Mouse (Mus musculus) kidney, adult 10 weeks (tissue): ENCODE measurements around the gene Hist1h3h. TPM values are rescaled to one million over a fixed set of nuclear protein-coding genes. Genes with fewer than 3 reads are reported as not detected.

Experiments
- polyA plus RNA-seq: library from polyadenylated mRNA; stranded (reverse); fragments of 350-450 nt; fragmentation: Illumina TruSeq; extraction: RNeasy Lipid Tissue Mini Kit (QIAGEN cat#74804); gene quantifications from one replicate; pipeline ENCODE4 v1.2.3, GENCODE M21; 2014; ENCODE audit warnings: low read depth, low replicate concordance

The Hist1h3h gene
- not detected for polyA plus RNA-seq

DNA sequence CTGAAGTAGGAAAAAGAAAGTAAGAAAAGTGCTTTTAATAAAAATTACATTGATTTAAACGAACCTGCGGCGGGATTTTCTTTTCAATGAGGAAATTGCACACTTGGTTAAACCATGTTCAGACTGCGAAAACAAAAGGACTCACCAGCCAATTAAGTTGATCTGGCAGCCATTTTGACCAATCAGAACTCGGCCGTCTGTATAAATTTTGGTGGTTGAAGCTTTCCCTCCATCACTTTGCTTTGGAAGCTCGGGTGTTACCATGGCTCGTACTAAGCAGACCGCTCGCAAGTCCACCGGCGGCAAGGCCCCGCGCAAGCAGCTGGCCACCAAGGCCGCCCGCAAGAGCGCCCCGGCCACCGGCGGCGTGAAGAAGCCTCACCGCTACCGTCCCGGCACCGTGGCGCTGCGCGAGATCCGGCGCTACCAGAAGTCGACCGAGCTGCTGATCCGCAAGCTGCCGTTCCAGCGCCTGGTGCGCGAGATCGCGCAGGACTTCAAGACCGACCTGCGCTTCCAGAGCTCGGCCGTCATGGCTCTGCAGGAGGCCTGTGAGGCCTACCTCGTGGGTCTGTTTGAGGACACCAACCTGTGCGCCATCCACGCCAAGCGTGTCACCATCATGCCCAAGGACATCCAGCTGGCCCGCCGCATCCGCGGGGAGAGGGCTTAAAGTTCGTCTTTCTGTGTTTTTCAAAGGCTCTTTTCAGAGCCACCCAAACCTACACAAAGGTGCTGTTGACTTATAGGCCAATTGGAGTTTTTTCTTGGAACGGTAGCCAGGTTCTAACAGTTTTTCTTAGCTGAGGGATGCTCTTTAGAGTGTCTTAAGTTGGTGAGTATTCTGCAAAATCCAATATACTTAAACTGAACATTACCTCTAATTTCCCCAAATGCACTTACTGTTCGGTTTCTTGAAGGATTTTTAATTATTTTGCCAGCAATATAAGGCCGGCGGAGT, at the start of gene Hist1h3h:
TSS of gene Hist1h3h (plus strand) at position 263 of the 961 bp plus-strand sequence.

DNA sequence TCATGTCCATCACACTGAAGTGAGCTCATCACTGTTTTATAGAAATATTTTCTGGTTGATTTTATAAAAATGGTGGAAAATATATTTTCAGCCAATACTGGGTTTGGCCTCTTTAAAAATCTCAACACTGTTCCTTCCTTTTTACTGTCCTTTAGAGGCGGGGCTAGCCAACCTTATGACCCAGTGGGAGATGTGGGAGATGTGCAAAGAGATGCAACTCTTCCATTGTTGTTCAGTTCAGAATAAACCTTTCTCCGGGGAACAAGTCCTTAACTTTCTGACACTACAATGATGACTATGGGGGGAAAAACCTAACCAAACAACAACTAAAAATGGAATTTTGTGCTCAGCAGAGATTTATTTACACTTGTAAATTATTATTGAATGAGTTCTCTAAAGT, 40.2 kb upstream of the Hist1h3h start, which contains the start of gene Olfr1360:
TSS of gene Olfr1360 (minus strand) at position 101 of the 400 bp plus-strand sequence.

DNA sequence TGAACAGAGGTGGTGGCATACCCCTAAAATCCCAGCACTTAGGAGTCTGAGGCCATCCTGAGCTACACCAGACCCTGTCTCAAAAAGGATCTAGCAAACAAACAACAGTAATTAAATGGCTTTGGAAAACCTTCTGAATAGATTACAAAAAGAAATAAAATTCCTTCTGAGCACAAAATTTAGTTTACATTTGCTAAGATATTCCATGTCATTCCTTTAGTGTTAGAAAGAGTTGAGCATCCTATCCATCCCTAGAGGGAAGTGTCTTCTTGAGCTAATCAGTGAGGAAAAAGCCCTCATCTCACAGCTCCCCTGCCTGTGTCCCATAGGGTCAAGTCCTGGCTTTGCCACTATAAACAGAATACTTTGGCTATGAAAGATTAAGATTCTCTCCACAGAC, 19.6 kb upstream of the Hist1h3h start, which contains the start of gene Olfr1359:
TSS of gene Olfr1359 (plus strand) at position 301 of the 400 bp plus-strand sequence.

DNA sequence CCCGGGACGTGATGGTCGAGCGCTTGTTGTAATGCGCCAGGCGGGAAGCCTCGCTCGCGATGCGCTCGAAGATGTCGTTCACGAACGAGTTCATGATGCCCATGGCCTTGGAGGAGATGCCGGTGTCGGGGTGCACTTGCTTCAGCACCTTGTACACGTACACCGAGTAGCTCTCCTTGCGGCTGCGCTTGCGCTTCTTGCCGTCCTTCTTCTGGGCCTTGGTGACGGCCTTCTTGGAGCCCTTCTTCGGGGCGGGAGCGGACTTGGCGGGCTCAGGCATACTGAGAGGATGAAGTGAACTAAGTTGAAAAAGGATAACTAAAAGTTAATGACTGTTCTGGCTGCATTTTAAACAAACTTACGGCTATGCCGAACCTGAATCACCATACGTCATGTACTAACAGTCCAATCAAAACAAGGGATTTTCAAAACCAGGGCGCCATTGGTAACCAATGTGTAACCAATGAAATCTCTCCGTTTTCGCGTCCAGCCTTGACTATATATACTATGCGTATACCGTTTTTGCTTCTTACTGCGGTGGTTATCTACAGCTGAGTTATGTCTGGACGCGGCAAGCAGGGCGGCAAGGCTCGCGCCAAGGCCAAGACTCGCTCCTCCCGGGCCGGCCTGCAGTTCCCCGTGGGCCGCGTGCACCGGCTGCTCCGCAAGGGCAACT, 1.5 kb upstream of the Hist1h3h start, which contains the start of the genes Hist1h2bl and Hist1h2ai:
TSS of gene Hist1h2bl (minus strand) at position 280 of the 676 bp plus-strand sequence.
TSS of gene Hist1h2ai (plus strand) at position 559 of the 676 bp plus-strand sequence.

DNA sequence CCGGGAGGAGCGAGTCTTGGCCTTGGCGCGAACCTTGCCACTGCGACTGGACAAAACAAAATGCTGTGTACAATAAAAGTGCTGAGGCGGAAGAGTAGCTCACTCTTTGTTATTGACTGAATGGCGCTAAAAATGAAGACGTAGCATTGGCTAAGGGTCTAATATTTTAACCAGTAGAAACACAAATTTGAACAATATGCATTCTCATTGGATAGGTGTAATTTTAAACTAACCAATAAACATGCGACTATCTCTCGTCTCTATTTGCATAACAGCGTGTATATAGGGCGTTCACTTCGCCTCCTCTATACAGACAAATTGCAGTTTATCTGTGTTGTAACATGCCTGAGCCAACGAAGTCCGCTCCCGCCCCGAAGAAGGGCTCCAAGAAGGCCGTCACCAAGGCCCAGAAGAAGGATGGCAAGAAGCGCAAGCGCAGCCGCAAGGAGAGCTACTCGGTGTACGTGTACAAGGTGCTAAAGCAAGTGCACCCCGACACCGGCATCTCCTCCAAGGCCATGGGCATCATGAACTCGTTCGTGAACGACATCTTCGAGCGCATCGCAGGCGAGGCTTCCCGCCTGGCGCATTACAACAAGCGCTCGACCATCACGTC, 4.4 kb downstream of the Hist1h3h start, which contains the start of gene Hist1h2bm:
TSS of gene Hist1h2bm (plus strand) at position 288 of the 616 bp plus-strand sequence.

DNA sequence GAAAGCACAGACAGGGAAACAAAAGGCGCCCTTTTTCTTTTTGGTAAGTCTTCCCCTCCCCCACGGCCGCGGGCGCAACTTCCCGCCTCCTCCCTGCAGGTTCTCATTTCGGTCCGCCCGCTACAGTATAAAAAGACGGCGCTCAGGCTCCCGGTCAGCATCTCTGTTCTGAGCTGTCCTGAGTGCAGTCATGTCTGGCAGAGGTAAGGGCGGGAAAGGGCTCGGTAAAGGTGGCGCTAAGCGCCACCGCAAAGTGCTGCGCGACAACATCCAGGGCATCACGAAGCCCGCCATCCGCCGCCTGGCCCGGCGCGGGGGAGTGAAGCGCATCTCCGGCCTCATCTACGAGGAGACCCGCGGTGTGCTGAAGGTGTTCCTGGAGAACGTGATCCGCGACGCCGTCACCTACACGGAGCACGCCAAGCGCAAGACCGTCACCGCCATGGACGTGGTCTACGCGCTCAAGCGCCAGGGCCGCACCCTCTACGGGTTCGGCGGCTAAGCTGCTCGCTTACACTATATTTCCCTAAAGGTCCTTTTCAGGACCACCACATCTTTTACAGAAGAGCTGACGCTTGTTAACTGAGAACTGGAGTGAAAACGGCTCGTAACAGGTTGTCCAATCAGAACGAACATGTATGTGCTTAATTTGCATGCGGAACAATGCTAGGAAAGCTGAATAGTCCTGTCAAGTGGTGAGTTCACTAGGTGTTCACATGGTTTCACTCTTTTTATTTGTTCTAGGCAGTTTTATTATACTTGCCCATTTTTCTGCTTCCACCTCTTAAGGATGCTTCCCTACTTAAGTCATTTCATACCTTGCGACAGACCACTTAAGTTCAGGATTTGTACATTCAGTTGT, 17.7 kb downstream of the Hist1h3h start, which contains the start of gene Hist1h4j:
TSS of gene Hist1h4j (plus strand) at position 159 of the 862 bp plus-strand sequence.

DNA sequence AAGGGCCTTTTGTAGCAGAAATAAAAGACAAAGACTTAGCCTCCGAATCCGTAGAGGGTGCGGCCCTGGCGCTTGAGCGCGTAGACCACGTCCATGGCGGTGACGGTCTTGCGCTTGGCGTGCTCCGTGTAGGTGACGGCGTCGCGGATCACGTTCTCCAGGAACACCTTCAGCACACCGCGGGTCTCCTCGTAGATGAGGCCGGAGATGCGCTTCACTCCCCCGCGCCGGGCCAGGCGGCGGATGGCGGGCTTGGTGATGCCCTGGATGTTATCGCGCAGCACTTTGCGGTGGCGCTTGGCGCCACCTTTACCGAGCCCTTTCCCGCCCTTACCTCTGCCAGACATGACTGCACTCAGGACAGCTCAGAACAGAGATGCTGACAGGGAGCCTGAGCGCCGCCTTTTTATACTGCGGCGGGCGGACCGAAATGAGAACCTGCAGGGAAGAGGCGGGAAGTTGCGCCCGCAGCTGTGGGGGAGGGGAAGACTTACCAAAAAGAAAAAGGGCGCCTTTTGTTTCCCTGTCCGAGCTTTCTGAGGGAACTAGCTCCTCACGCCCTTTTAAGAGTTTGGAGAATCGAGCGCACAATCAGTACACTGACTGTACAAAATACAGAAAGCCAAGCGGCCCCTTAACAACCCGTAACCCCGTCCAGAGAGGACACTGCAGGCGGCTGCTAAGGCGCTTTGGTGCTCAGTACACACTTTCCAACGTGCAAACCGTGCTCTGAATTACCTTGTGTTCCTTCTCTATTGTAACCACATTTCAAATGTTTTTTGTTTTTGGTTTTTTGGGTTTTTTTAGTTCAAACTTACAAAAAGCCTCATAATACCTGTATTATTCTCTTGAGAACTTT, 32.9 kb downstream of the Hist1h3h start, which contains the start of gene Hist1h4k:
TSS of gene Hist1h4k (minus strand) at position 347 of the 859 bp plus-strand sequence.

DNA sequence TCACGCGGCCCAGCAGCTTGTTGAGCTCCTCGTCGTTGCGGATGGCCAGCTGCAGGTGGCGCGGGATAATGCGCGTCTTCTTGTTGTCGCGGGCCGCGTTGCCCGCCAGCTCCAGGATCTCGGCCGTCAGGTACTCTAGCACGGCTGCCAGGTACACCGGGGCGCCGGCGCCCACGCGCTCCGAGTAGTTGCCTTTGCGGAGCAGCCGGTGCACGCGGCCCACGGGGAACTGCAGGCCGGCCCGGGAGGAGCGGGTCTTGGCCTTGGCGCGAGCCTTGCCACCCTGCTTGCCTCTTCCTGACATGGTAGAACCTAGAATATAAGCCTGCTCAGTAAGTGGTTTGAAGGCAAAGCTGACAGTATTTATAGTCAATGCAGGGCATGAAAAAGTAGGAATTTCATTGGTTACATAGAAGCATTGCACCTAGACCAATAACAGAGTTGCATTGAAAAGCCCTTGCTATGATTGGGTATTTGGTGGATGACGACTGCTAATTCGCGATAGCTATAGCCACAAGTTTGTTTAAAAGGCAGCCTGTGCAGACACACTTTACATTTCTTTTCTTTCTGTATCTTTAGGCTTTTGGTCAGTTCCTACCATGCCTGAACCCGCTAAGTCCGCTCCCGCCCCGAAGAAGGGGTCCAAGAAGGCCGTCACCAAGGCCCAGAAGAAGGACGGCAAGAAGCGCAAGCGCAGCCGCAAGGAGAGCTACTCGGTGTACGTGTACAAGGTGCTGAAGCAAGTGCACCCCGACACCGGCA, 36.2 kb downstream of the Hist1h3h start, which contains the start of the genes Hist1h2ak and Hist1h2bn:
TSS of gene Hist1h2ak (minus strand) at position 304 of the 762 bp plus-strand sequence.
TSS of gene Hist1h2bn (plus strand) at position 600 of the 762 bp plus-strand sequence.

Other genes with a start within 250 kb of the Hist1h3h start
- 1.5 TPM for gene Nkapl, start 249.2 kb upstream of the Hist1h3h start, polyA plus RNA-seq
- gene Zkscan4, start 238.8 kb upstream of the Hist1h3h start, polyA plus RNA-seq, result 1.5 TPM
- gene Gm10065, start 238.2 kb upstream of the Hist1h3h start, polyA plus RNA-seq, result not detected
- 4.2 TPM for gene AK157302, start 222.4 kb upstream of the Hist1h3h start, polyA plus RNA-seq
- not detected for gene Gm11273, start 216.2 kb upstream of the Hist1h3h start, polyA plus RNA-seq
- 26.7 TPM for gene Zkscan8, start 186.5 kb upstream of the Hist1h3h start, polyA plus RNA-seq
- not detected for gene Olfr1366, start 174.9 kb upstream of the Hist1h3h start, polyA plus RNA-seq
- gene Olfr1535, start 157.8 kb upstream of the Hist1h3h start, polyA plus RNA-seq, result not detected
- not detected for gene Olfr1364, start 135.9 kb upstream of the Hist1h3h start, polyA plus RNA-seq
- gene Olfr1362, start 103.6 kb upstream of the Hist1h3h start, polyA plus RNA-seq, result not detected
- not detected for gene Olfr11, start 75.1 kb upstream of the Hist1h3h start, polyA plus RNA-seq
- gene Olfr1361, start 54.3 kb upstream of the Hist1h3h start, polyA plus RNA-seq, result not detected
- gene Olfr1360, start 40.3 kb upstream of the Hist1h3h start, polyA plus RNA-seq, result not detected
- gene Olfr1359, start 19.5 kb upstream of the Hist1h3h start, polyA plus RNA-seq, result not detected
- gene Hist1h2bl, start 1.5 kb upstream of the Hist1h3h start, polyA plus RNA-seq, result not detected
- not detected for gene Hist1h2ai, start 1.2 kb upstream of the Hist1h3h start, polyA plus RNA-seq
- not detected for gene Hist1h2bm, start 4.4 kb downstream of the Hist1h3h start, polyA plus RNA-seq
- 2.0 TPM for gene Hist1h4j, start 17.4 kb downstream of the Hist1h3h start, polyA plus RNA-seq
- gene Hist1h4k, start 32.8 kb downstream of the Hist1h3h start, polyA plus RNA-seq, result not detected
- not detected for gene Hist1h2ak, start 36.2 kb downstream of the Hist1h3h start, polyA plus RNA-seq
- not detected for gene Hist1h2bn, start 36.5 kb downstream of the Hist1h3h start, polyA plus RNA-seq
- gene Hist1h1b, start 63.0 kb downstream of the Hist1h3h start, polyA plus RNA-seq, result not detected
- not detected for gene Hist1h3i, start 65.7 kb downstream of the Hist1h3h start, polyA plus RNA-seq
- gene Hist1h2an, start 69.6 kb downstream of the Hist1h3h start, polyA plus RNA-seq, result not detected
- gene Hist1h2bp, start 69.8 kb downstream of the Hist1h3h start, polyA plus RNA-seq, result not detected
- not detected for gene Hist1h2bq, start 92.5 kb downstream of the Hist1h3h start, polyA plus RNA-seq
- gene Hist1h2ao, start 92.8 kb downstream of the Hist1h3h start, polyA plus RNA-seq, result not detected
- gene Hist1h4m, start 94.1 kb downstream of the Hist1h3h start, polyA plus RNA-seq, result not detected
- not detected for gene Hist1h4n, start 114.5 kb downstream of the Hist1h3h start, polyA plus RNA-seq
- gene Hist1h2ap, start 115.8 kb downstream of the Hist1h3h start, polyA plus RNA-seq, result not detected
- 0.57 TPM for gene Hist1h2br, start 116.1 kb downstream of the Hist1h3h start, polyA plus RNA-seq
- 2.7 TPM for gene Zfp184, start 227.4 kb downstream of the Hist1h3h start, polyA plus RNA-seq